Mouse (Mus musculus): ENCODE results near the gene Rnd3. TPM values are rescaled to one million over a fixed set of nuclear protein-coding genes. Genes with fewer than 3 reads are reported as not detected.

Gene Rnd3
- 0.10 and 0.25 TPM in 2 replicates for polyA plus RNA-seq (2012)

GRCm38 (mm10) chr2:51148975-51149374 is at the start of gene Rnd3:
TSS of gene Rnd3 (minus strand) at chr2:51149111.

